Mouse (Mus musculus): ENCODE data around the gene Vac14. TPM values are rescaled to one million over a fixed set of nuclear protein-coding genes. Genes with fewer than 3 reads are reported as not detected.
A peak's percentile ranks its signal among the peaks of the same experiment; 100 is the strongest.

The Vac14 gene
- polyA plus RNA-seq, 1 experiment from 2014 or later: 27.0 TPM

DNA sequence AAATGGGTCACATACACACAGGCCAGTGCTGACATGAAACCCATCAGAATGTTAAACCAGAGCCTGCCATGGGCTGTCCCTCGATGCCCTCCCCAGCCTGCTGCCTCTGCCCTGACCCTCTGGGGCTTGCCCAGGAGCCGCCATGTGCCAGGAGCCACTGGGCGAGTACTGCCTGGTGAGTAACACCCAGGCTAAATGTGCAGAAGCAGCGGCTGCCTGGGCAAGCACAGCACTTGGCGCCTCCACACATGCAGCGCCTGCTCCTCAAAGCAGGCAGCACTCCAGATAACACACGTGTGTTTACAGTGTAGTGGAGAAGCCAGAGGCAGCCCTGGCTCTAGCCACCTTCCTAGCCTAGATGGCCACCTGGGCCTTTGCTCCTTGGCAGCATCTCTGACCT, 94.7 kb downstream of the Vac14 start:
- Histone ChIP-seq H3K4me3 (replicated peaks) (no peak overlapping the region), H3K4me2 (no peak overlapping the region), H3K4me1 (peaks cover 17% of the 10 kb centered on the region), H3K9me3 (no peaks in the 10 kb centered on the region), H3K27ac (no peak overlapping the region), H3K36me3 (replicated peaks) (peaks cover 59% of the 10 kb centered on the region), H3K9ac (no peak overlapping the region), H3K27me3 (no peaks in the 10 kb centered on the region)
- 87% methylated on average over 7 of the region's 7 CpGs for WGBS
- ATAC-seq (ENCODE audit: low FRiP score): no peak

DNA sequence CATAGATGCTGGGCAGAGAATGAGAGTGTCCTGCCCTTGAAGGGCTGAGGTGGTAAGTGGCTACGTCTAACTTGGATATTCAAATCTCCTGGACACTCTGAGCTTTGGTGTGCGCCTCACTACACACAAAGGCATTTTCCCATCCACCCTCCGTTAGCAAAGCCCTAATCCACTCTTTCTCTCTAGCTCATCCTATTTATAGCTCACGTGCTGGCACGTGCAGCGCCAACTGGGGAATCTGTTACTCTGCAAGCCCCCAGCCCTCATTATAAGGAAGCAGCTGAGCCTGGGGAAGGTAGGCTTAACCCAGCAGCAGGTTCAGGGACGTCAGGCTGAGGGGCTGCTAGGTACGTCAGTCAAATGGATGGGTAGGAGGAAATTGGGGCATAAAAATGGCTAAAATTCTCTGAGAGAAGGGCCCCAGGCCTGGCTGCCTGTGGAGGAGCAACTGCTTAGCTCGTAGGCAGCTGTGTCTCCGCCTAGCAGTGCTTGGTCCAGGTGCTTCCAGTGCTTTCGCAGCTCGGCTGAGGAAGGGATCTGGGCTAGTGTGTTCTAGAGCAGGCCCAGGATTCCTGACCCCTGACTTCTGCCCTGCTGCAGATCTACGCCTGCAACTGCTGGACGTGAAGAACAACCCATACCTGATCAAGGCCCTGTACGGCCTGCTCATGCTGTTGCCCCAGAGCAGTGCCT, 96.6 kb downstream of the Vac14 start:
- no peak for ATAC-seq (ENCODE audit: low FRiP score)
- Histone ChIP-seq H3K9me3 (no peaks in the 10 kb centered on the region), H3K4me2 (no peak overlapping the region), H3K4me3 (replicated peaks) (no peak overlapping the region), H3K9ac (no peak overlapping the region), H3K27ac (peak overlapping the region; percentile 56; the same call in 1 of the 2 replicates), H3K4me1 (peaks cover 29% of the 10 kb centered on the region), H3K27me3 (no peaks in the 10 kb centered on the region), H3K36me3 (replicated peaks) (peaks cover 59% of the 10 kb centered on the region)
- WGBS: 76% methylated on average over 15 of the region's 15 CpGs

DNA sequence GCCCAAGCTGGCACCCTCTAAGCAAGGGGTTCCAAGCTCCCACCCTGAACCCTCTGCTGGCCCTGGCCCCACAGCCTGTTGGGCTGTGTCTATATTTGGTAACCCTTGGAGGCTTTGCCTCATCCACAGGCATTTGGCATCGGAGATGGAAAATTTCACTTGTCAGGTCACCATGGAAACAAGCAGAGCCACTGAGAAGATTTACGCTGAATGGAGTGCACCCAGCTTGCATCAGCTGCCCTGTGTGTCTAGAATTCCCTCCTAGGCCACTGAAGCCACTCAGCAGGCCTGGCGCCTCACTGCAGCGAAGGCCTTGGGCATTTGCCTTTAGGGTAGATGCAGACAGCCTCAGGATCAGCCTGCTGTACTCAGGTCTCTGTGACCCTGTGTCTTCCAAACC, 97.7 kb downstream of the Vac14 start:
- Histone ChIP-seq H3K9me3 (no peaks in the 10 kb centered on the region), H3K4me3 (replicated peaks) (no peak overlapping the region), H3K4me2 (no peak overlapping the region), H3K27ac (no peak overlapping the region), H3K9ac (no peak overlapping the region), H3K36me3 (replicated peaks) (peaks cover 51% of the 10 kb centered on the region), H3K27me3 (no peaks in the 10 kb centered on the region), H3K4me1 (peaks cover 38% of the 10 kb centered on the region)
- WGBS: 80% methylated on average over 4 of the region's 4 CpGs
- no peak for ATAC-seq (ENCODE audit: low FRiP score)

DNA sequence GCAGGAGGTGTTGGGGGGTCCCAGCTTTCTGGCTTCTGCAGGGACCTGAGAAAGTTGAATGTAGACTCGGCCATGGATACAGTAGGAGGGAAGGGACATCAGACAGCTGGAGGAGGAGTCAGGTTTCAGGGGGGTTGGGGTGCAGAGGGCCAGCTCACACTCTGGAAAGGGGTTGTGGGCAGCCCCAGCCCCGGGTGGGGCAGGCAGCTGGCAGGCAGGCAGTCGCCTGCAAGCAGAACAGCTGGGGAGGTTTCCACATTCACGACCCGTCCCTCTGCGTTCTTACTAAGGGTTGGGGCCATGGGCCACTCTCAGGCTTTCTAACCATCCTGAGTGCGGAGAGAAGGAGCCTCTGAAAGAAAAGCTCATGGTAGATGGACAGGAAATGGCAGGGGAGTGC, 98.7 kb downstream of the Vac14 start:
- Histone ChIP-seq H3K36me3 (replicated peaks) (peaks cover 41% of the 10 kb centered on the region), H3K4me2 (no peak overlapping the region), H3K27ac (no peak overlapping the region), H3K4me3 (replicated peaks) (no peak overlapping the region), H3K4me1 (peaks cover 39% of the 10 kb centered on the region), H3K9ac (no peak overlapping the region), H3K27me3 (no peaks in the 10 kb centered on the region), H3K9me3 (no peaks in the 10 kb centered on the region)
- no peak for ATAC-seq (ENCODE audit: low FRiP score)
- 69% methylated on average over 7 of the region's 7 CpGs for WGBS

DNA sequence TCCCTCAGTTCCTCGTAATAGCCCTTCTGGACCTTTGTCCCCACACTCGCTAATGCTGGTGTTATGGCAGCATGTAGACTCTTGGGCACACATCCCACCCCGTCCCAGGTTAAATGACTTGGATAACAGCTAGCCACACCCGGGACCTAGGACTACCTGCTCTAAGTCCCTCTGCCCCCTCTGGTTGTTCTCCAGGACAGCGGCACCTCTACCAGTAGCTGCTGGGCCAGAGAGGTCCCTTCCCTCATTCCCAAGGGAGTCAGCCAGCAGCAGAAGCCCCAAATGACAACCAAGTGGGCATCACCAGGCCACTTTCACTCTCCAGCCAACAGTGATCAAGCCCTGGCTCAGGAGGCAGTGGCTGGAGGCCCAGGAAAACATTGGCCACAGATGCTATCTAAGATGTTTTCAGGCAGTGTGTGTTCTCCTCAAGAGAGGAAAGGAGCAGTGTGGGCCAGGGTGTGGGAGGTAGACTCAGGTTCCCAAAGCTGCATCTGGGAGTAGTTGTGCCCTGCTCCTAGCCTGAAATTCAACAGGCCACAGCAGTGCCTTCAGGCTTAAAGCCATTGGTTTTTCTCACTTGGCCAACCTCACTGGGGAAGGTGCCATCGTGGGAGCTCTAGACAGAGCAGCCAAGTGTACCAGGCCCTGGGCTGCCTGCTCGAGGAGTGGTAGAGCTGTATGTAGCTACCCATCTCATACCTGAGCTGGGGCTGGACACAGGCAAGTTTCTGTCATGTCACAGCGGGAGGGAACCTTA, 100.0 kb downstream of the Vac14 start:
- no peak overlapping the region for H3K9ac ChIP-seq
- no peaks in the 10 kb centered on the region for H3K9me3 ChIP-seq
- no peak overlapping the region for H3K4me2 ChIP-seq
- peaks cover 52% of the 10 kb centered on the region for H3K4me1 ChIP-seq
- no peaks in the 10 kb centered on the region for H3K27me3 ChIP-seq
- peaks cover 28% of the 10 kb centered on the region for H3K36me3 ChIP-seq (replicated peaks)
- H3K27ac ChIP-seq: no peak overlapping the region
- no peak for ATAC-seq (ENCODE audit: low FRiP score)
- no peak overlapping the region for H3K4me3 ChIP-seq (replicated peaks)
- 90% methylated on average over 8 of the region's 8 CpGs for WGBS

DNA sequence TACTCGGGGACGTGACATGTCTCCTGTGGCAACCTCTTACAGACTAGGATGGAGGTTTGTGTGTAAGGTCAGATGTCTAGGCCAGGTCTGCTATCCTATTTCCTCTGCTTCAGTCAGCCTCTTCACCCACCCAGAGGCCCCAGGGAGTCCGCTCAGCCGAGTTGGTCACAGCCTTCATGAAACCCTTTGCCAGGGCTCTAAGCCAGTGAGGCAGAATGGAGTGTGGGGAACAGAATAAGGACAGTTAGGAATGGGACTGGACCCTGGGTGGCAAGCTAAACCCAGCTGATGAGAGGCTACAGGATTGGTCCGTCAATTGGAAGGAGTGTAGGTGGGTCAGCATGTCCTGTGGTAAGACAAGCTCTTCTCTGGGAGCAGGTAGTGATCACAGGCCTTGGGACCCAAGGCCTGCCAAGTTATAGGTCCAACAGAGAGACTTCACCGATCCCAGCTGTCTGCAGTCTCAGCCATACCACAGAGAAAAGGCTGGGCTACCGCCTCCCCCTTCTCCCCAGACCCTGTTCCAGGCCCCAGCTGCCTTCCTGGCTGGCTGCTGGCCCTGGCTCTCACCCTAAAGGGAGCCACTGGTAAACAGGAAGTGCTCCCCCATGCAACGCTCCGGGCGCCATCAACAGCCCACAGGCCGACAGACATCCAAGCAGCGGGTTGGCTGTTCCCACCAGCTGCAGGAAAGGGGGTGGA, 100.7 kb downstream of the Vac14 start:
- H3K9me3 ChIP-seq: no peaks in the 10 kb centered on the region
- no peak overlapping the region for H3K4me3 ChIP-seq (replicated peaks)
- no peak overlapping the region for H3K9ac ChIP-seq
- peaks cover 21% of the 10 kb centered on the region for H3K36me3 ChIP-seq (replicated peaks)
- H3K4me2 ChIP-seq: no peak overlapping the region
- no peak overlapping the region for H3K27ac ChIP-seq
- WGBS: 55% methylated on average over 12 of the region's 12 CpGs
- no peak for ATAC-seq (ENCODE audit: low FRiP score)
- peaks cover 59% of the 10 kb centered on the region for H3K4me1 ChIP-seq
- no peaks in the 10 kb centered on the region; the same call in 1 of the 2 replicates for H3K27me3 ChIP-seq

DNA sequence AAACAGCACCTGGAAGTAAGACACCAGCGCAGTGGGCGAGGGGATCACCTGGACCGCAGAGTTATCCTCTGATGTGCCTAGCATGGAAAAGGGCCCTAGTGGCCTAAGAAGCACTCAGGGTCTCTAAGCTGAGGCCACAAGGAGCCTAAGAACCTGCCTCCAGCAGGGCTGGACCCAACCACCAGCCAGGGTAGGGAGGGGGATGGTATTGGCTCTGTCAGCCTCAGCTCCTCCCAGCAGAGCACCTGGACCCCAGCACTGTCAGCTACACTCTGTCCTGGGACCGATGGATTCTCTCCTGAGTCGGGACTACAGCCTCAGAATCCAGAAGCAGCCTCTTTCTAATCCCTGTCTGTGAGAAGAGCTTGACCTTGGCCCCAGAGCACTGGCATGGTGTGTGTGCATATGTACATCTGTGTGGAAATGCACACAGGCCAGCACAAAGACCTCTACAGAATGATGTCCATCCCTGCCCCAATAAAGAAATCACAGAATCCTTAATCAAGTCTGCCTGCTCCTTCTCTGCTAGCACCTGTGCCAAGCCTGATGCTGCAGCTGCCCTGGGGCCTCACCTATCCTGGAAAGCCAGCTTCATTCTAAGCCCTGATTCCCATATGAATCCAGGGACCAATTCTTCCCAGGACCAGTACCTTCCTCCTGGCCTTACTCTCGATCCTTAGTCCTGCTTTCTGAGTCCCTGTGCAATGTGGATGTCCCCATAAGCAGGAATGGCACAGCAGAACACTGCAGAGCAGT, 101.7 kb downstream of the Vac14 start:
- WGBS: 49% methylated on average over 6 of the region's 6 CpGs
- Histone ChIP-seq H3K36me3 (replicated peaks) (peaks cover 12% of the 10 kb centered on the region), H3K9me3 (no peaks in the 10 kb centered on the region), H3K9ac (peak overlapping the region; percentile 91), H3K4me2 (peak overlapping the region; percentile 77; the same call in 1 of the 2 replicates), H3K27ac (peak overlapping the region; percentile 89), H3K27me3 (no peaks in the 10 kb centered on the region; the same call in 1 of the 2 replicates), H3K4me1 (peaks cover 67% of the 10 kb centered on the region), H3K4me3 (replicated peaks) (peak overlapping the region; percentile 80; the same call in 1 of the 2 replicates)
- no peak for ATAC-seq (ENCODE audit: low FRiP score)

DNA sequence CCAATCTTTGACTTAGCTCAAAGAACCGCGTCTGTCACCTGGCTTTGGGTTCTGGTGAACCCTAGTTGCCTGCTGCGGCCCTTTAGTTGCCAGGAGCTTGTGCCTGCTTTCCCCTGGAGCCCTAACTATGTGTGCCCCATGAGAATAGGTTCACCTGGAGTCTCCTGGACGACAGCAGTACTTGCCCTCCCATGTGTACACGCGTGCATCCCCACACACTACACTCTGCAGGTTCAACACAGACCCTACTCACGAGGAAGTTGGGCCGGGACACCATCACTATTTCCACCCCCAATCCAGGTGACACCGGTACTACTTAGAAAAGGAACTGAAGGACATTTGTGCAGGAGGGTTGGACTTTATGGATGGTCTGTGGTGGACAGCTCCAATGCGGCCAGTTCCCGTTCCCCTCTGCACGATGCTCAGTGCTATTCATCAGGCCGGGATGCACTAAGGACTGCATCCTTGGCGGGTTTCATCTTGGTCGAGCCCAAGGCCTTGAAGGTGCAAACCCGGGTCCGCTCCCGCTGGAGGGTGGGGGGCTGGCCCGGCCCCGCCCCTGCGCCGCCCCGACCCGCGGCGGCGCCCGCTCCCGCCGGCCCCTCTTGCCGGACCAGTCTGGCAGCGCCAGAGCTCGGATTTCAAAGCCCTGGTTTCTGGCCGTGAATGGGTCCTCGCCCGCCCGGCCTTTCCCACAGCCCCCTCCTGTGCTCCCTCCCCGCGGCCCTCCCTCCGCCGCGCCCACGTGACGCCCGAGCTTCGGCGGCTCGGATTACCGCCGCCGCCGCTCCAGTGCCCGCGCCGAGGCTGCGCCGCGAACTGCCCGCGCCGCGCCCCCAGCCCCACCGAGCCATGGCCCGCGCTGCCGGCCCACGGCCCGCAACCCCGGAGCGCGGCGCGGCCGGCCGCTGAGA, 102.6 kb downstream of the Vac14 start, which contains the start of gene Mtss1l:
Gene Mtss1l, plus strand, starts transcription at position 792 of the 914 bp plus-strand sequence.
- no peaks in the 10 kb centered on the region; the same call in 1 of the 2 replicates for H3K27me3 ChIP-seq
- H3K9ac ChIP-seq: peak within 1 kb of the TSS; percentile 91
- peaks cover 68% of the 10 kb centered on the region for H3K4me1 ChIP-seq
- H3K4me2 ChIP-seq: peak within 1 kb of the TSS; percentile 77
- 4% methylated on average over 52 of the region's 75 CpGs for WGBS
- H3K9me3 ChIP-seq: no peaks in the 10 kb centered on the region
- peak within 1 kb of the TSS; percentile 80 for H3K4me3 ChIP-seq (replicated peaks)
- H3K36me3 ChIP-seq (replicated peaks): peaks cover 5% of the 10 kb centered on the region
- peak within 1 kb of the TSS; percentile 89 for H3K27ac ChIP-seq
- ATAC-seq (ENCODE audit: low FRiP score): peak; percentile 90

DNA sequence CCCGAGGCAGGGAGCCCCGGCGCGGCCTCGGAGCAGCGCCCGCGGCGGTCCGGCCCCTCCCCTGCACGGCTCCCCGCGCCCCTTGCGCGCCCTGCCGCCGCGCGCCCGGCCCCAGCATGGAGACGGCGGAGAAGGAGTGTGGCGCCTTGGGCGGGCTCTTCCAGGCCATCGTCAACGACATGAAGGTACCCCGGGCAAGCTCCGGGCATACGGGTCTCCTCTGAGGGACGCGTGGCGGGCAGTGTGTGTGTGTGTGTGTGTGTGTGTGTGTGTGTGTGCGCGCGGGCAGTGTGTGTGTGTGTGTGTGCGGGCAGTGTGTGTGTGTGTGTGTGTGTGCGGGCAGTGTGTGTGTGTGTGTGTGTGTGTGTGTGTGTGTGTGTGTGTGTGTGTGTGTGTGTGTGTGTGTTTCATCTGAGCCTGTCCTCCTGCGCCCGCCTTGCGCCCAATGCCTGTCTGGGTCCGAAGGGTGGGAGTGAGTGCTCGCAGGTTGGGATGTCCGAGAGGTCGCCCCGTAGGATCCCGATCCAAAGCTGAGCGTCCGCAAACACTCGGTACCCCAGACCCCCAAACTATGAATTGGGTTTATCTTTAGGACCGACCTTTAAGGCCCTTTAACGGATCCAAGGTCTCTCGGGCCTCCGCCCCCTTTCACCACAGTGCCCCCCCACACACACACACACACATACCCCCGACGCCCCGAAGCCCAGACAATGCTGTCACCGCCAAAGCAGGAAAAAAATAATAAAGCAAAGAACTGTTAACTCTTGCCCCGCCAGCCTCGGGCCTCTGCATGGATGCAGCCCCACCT, 103.4 kb downstream of the Vac14 start:
- Histone ChIP-seq H3K9me3 (no peaks in the 10 kb centered on the region), H3K9ac (peak overlapping the region; percentile 91), H3K4me2 (peak overlapping the region; percentile 77), H3K4me3 (replicated peaks) (peak overlapping the region; percentile 80), H3K4me1 (peaks cover 69% of the 10 kb centered on the region), H3K36me3 (replicated peaks) (no peaks in the 10 kb centered on the region; the same call in 1 of the 2 replicates), H3K27ac (peak overlapping the region; percentile 89), H3K27me3 (no peaks in the 10 kb centered on the region; the same call in 1 of the 2 replicates)
- WGBS: 2% methylated on average over 53 of the region's 59 CpGs
- peak; percentile 70 for ATAC-seq (ENCODE audit: low FRiP score)

DNA sequence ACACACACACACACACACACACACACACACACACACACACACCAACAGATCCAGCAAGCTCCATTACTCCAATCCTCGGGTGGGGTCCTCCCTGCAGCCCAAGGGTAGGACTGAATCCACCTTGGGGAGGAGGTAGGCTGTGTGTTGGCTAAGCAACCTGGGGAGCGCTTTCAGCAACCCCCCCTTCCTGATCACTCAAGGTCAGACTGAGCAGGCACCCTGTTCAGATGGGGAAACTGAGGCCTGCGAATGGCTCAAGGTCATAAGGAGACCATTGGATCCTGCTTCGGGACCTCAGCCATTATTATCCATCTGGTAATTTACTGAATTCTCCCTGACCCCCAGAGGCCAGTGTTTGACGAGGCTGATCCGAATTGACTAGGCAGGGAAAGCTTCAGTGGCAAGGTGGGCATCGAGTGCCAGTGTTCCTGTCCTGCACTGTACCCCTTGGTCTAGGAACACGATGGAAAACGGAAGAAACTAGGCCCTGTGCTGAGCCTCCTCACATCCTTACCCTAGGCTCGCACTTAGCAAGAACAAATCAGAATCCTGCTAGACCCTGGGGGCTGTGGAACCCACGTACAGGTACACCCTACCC, 104.1 kb downstream of the Vac14 start:
- Histone ChIP-seq H3K27me3 (no peaks in the 10 kb centered on the region; the same call in 1 of the 2 replicates), H3K4me2 (peak overlapping the region; percentile 77), H3K9ac (peak overlapping the region; percentile 91), H3K4me3 (replicated peaks) (peak overlapping the region; percentile 80), H3K27ac (peak overlapping the region; percentile 89; the same call in 1 of the 2 replicates), H3K4me1 (peaks cover 74% of the 10 kb centered on the region), H3K9me3 (no peaks in the 10 kb centered on the region), H3K36me3 (replicated peaks) (peaks cover 5% of the 10 kb centered on the region)
- WGBS: 51% methylated on average over 11 of the region's 11 CpGs
- no peak for ATAC-seq (ENCODE audit: low FRiP score)

All from forebrain, embryonic 12.5 days (tissue).